Mouse (Mus musculus): ENCODE data around the gene Lime1.

Gene Lime1

DNA sequence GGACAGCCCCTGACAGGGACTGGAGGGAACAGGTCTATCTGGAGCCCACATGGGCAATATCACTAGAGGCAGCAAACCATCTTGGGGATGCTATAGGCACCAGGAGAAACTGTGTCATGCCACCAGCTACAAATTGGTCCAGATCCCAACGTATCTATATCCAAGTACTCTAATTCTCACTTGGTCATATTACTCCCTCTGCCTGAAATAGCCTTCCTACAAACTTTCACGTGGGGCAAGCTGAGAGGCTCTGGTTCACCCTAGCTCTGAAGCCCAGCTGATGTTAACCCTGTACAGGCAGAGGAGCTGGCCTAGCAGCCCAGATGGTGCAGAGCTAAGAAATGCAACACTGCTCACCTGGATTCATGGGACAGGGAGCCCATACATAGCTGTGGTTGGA lies 11.7 kb downstream of the Lime1 start:
- no peak for DNase-seq (ENCODE audit: low spot score)

GRCm38 (mm10) chr2:181392600-181393213 lies 12.8 kb downstream of the Lime1 start:
- DNase-seq (ENCODE audit: low spot score), result peak; percentile 71

DNA sequence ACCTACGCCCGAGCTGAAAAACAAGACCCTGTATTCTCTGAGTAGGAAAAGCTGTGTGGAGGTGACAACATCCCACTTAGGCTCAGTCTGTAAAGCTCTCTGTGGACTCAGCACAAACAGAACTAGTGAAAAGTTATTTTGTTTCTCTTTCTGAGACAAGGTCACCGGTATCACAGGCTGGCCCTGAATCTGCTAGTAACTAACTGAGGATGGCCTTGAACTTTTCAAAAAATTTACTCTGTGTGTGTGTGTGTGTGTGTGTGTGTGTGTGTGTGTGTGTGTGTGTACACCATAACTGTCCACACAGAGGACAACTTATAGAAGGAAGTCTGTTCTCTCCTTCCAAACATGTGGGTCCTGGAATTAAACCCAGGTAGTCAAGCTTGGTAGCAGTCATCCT lies 14.2 kb downstream of the Lime1 start:
- peak; percentile 51 for DNase-seq (ENCODE audit: low spot score)

- DNase-seq (ENCODE audit: low spot score), result peak; percentile 10
Observed at GRCm38 (mm10) chr2:181397207-181397761, 17.4 kb downstream of the Lime1 start.

GRCm38 (mm10) chr2:181401497-181401896 lies 21.6 kb downstream of the Lime1 start:
- no peak for DNase-seq (ENCODE audit: low spot score)

GRCm38 (mm10) chr2:181403722-181404121 lies 23.8 kb downstream of the Lime1 start:
- no peak for DNase-seq (ENCODE audit: low spot score)

DNA sequence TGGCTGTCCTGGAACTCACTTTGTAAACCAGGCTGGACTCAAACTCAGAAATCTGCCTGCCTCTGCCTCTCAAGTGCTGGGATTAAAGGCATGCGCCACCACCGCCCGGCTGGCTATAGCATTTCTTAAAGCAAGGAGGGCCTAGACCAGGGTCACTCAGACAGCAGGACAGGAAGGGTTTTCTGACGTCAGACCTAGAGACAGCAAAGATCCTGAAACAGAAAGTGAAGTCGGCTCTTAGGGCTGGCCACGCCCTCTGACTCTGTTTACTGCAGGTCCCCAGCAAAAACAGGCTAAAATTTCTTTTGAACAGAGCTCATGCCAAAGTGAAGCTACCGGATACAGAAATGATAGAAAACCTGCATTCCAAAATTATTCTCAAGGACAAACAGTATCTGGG lies 29.8 kb downstream of the Lime1 start:
- DNase-seq (ENCODE audit: low spot score), result no peak

DNA sequence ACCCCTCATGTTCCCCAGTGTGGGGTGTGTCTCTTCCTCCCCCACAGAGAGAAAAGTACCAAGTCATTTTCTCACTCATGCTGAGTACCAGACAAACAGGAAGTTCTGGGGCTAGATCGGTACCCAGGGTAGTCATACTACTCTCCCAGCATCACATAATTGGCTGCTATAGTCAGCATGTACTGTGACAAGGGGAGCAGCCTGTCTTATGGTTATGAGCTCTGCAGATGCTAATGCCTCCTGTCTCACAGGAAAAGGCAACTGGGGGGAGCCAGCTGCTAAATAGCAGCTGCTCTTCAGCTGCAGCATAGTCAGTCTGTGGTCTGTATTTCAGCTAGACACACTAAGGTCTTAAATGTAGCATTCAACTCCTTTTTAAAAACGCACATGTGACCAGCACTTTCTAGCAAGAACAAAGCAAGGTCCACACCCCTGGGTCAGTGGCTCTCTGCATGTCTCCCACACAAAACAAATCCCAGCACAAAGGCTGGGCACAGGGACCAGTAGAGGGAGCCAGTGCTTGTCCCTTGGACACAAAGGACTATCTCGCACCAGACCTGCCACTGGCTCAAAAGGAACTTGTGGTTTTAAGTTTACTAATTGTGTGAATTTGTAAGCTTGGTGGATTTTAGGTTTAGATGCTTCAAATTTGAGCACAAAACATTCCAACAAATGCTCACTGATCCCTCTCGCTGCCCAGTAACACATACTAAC lies 31.0 kb downstream of the Lime1 start:
- DNase-seq (ENCODE audit: low spot score), result peak; percentile 51

- DNase-seq (ENCODE audit: low spot score), result no peak
Observed at GRCm38 (mm10) chr2:181413141-181413540, 33.3 kb downstream of the Lime1 start.

GRCm38 (mm10) chr2:181415945-181416344 lies 36.1 kb downstream of the Lime1 start:
- DNase-seq (ENCODE audit: low spot score), result no peak

- no peak for DNase-seq (ENCODE audit: low spot score)
Observed at GRCm38 (mm10) chr2:181419359-181419758, 39.5 kb downstream of the Lime1 start.

- DNase-seq (ENCODE audit: low spot score), result no peak
Observed at GRCm38 (mm10) chr2:181420426-181420825, 40.5 kb downstream of the Lime1 start.

- DNase-seq (ENCODE audit: low spot score), result no peak
Observed at GRCm38 (mm10) chr2:181420903-181421638, 41.2 kb downstream of the Lime1 start.

DNA sequence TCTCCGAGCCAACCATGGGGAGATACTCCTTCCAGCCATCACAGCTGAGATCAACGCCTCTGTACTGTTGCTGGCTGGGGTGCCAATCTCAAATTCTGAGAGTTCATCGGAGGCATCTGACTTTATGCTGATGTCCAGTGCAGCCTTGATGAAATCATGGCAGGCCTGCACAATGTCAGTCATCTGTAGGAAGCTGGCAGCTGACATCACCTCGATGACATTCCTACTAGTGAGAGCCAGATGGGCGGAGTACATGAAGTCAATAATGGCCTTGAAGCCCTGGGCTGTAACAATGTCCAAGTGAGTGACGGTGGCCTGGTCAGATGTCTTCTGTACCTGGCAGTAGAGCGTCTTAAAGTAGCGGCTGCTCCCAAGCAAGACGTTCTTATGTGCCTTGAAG lies 44.0 kb downstream of the Lime1 start:
- no peak for DNase-seq (ENCODE audit: low spot score)
